Mouse (Mus musculus) ES-Bruce4 (cell line): ENCODE data around the gene Wee2.

ENCODE experiments used
- CTCF ChIP-seq: IDR thresholded peaks from one replicate; pipeline ENCODE4 v1.8.1; 2011; ENCODE audit warnings: low read depth, low read length
- POLR2A ChIP-seq: IDR thresholded peaks from one replicate; pipeline ENCODE4 v1.8.1; 2011; ENCODE audit warnings: low read length; ENCODE audit not compliant: insufficient read depth

DNA sequence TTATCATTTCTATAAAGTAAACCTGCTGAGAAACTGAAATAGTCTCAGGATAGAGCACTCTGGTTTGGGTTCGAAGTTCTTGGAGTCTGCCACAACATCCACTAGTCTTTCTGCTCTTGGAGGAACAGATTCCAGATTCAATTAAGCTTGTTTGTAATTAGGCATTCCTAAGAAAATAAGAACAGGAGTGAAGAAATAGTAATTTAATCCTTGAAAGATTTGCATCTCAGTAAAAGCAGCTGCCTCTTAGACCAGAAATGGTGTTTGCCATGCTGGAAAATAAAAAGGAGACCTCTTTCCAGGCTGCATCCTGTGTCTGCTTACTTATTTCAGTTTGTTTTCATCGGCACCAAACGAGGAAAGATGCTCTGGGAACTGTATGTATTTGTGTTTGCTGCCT is 54.3 kb downstream of the Wee2 start, which contains the start of gene Tas2r108:
- no peak for TF ChIP-seq CTCF
- no peak for TF ChIP-seq POLR2A
